Mouse (Mus musculus) thymus, postnatal 0 days (tissue): Measurements from ENCODE around the gene Olfr543. TPM values are rescaled to one million over a fixed set of nuclear protein-coding genes. Genes with fewer than 3 reads are reported as not detected.
"Not testable (repeated sequence)": the region's sequence is repeated elsewhere in the genome, so short reads cannot be mapped to it uniquely, and the experiment has no call there.

Source experiments
- DNase-seq: peaks from one replicate; pipeline ENCODE4 v3.0.0-alpha.2; 2015; ENCODE audit warnings: low spot score
- polyA plus RNA-seq: library from polyadenylated mRNA; unstranded; fragments of >200 nt; fragmentation: Nextera tagmentation; extraction: Ambion mirVana; gene quantifications from 2 replicates; pipeline ENCODE4 v1.2.1, GENCODE M21; 2015

The Olfr543 gene
- polyA plus RNA-seq = 0.14 and 0.34 TPM in 2 replicates

DNA sequence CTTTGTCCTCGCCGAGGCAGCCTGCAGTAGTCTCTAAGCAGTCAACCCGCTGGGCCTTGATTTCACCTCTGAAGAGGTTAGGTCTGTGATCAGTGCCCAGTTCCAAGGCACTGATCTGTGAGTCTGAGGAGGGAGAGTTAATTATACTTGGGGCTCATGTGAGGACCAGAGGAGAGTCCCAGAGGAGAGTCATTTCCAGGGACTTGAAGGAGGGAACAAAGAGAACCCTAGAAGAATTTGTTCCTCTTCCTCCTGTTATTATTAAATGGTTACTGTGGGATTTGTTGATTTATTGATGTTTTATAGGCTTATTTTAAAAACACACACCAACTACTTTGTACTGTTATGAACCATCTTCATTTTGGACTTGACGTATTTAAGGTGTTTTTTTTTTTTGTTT lies at the start of gene Olfr543:
TSS of gene Olfr543 (minus strand) at position 101 of the 400 bp plus-strand sequence.
- no peak for DNase-seq

DNA sequence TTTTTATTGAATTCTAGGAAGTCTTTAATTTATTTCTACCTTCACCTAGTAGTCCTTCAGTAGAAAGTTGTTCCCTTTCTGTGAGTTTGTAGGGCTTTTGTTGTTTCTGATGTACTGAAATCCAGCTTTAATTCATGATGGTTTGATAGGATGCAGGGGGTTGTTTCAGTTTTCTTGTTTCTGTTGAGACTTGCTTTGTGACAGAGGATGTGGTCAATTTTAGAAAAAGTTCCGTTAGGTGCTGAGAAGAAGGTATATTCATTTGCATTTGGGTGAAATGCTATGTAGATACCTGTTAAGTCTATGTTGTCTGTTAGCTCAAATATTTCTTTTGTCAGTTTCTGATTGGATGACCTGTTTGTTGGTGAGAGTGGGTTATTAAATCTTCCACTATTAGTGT lies 47.6 kb upstream of the Olfr543 start:
- peak; percentile 34 for DNase-seq

DNA sequence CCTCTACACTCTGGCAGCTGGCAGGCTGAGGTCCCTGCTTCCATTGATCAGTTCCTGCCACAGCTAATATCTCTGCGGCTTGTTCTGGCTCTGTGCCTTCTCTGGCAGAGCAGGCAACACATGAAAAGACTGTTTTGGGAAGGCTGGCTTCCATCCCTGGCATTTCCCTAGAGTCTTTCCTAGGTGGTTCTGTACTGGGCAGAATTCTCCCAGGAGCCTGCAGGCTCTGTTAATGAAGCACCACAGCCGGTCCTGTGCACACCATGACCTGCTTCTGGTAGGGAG lies 35.5 kb upstream of the Olfr543 start:
- DNase-seq = no peak

DNA sequence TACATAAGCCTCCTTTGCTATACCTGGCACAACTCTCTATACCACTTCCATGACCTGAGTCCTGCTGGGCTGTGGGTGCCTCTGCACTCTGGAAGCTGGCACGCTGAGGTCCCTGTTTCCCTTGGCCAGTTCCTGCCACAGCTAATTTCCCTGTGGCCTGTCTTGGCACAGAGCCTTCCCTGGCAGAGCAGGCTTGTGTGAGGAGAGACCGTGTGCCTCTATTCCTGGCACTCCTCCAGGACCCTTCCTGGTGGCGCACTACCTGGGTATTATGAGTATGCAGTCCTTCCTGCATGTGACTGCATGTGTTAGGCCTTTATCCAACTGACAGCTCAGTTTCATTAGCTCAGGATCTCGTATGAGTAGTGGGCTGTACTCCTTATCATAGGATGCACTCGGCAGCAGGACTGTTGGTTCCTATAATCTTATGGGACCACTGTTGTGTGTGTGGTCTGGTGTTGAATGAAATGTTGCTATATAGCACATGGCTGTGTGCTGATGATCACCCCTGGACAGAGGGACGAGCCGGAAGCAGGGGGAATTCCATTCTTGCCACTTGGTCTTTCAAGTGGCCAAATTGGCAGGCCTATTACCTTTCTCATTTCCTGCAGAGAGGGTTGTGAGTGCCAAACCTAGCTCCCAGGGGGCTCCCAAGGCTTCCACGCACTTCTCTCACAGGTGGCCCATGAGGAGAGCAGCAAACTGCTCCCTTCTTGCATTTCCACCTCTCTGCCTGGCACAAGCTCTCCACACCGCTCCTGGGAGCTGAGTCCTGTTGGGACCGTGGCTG lies 35.0 kb upstream of the Olfr543 start:
- DNase-seq = no peak

DNA sequence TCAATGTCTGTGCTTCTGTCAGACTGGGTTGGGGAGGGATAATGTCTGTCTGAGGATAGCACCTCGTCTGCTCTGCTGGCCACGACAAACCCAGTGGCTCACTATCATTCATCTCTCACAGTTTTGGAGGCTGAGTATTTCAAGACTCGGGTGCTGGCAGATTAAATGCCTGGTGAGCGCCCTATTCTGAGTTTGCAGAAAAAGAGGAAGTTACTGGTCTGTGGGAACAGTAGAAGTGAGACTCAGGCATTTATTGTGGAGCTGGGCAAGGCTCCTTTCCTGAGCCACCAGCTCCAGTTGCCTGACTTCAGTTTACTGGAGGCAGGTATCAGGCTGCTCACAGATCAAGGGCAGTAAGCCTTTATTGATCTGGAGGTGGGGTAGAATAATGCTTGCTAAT lies 32.7 kb upstream of the Olfr543 start:
- DNase-seq = no peak

DNA sequence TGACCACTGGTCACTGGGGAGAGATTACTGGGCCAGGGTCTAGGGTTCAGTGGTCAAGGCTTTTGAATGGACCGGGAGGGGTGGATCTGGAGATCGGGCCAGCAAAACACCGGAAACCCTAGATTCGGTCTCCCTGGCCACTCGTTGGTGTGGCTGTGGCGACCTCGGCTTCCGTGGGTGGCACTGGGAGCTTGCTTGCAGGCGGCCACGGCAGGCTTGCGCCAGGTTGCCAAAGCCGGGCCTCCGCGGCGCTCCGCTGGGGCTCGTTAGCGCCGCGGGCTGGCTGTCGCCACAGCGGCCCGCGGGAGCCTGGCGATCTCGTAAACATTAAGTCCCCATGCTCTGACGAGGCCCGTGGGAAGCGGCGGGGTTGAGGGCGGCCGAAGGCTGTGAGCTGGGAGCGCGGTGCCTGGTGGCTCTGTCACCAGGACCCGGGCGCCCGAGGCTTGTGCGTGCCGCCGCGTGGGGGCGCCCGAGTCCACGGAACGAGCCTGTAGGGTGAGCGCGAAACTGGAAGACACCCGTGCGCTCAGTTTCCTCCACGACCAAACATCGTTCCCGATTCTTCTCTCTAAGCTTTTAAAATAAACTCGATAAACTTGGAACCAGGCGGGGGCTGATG lies 31.4 kb upstream of the Olfr543 start:
- DNase-seq = peak; percentile 87

DNA sequence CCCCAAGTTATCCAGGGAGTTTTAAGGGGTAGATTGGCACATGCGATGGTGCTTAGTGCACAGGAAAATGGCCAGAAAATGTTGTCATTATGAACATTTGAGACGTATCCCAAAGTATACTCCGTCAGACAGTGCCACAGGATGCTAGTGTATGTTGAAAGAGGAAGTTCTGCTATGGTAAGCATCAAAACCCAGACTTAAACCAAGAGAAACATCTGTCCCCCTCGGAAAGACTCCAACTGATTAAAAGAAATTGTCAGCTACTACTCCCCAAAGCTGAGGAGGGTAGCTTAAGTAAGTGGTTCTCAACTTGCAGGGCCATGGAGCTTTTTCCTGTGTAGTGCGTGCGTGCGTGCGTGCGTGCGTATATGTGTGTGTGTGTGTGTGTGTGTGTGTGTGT lies 30.4 kb upstream of the Olfr543 start:
- no peak for DNase-seq

DNA sequence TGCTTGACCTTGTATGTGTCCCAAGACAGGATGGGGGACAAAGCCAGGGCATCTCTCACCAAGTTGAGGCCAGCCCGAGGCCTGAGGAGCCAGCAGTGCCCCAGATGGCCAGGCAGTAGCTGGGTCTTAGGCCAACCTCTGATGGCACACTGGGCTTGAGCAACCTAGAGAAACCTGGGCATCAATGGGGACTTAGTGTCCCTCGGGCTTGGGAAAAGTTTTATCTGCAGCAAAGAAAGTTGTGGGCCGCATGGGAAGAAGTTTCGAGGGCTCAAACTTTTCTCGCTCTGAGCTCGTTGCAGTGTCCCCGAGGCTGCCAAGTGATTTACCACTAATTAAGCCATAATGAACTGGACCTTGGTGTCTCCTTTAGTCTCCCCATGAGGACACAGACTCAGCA lies 28.2 kb upstream of the Olfr543 start:
- DNase-seq = no peak

DNA sequence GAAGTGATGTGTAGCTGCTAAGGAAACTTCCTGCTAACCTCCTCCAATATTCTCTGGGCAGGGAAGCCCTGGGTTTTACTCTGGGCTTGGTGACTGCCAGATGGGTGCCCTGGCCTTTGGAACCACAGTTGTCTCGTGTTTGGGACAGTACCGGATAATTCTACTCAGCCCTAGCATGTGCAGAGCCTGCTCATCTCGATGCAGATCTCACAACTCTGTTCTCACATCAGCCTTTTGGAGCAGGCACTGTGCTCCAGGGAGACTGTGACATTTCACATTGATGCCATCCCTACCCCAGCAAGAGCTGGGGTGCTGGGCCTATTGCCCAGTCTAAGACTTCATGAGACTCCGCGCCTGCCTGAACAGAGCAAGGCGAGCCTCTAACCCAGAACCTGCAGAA lies 27.2 kb upstream of the Olfr543 start:
- no peak for DNase-seq

DNA sequence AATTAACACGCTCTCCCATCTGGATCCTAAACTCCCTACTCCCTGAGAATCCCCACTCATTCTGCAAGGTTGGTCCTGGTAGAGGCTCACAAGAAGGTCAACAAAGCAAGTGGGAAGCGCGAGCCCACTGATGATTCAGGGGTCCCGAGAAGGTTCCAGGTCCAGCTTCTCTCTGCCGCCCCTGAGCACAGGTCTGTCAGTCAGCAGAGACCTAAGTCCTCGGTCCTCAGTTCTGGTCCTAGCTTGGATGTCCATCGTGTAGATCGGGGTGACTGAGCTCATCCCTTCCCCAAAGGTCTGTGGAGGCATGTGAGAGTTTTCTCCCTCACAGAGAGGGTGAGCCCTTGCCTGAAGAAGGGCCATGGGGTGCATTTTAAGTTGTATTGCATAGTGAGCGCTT lies 26.6 kb upstream of the Olfr543 start:
- no peak for DNase-seq

DNA sequence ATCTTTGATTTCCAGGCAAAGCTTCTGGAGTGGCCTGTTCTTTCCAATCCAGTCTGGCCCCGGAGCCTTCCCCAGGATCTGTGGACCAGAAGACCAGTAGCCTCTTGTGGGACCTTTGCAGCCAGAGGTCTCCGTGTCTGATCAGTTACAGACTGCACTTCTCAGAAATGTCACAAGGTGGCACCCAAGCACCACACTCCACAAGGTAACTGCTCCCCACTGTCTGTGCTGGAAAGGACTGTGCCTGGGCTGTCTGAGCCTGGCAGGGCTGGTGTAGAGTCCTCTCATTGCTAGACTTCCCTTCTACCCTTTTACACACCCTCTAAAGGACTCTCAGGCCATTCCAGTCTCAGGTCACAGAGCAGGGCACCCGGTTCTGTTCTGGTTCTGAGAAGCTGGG lies 25.4 kb upstream of the Olfr543 start:
- DNase-seq = peak; percentile 67

DNA sequence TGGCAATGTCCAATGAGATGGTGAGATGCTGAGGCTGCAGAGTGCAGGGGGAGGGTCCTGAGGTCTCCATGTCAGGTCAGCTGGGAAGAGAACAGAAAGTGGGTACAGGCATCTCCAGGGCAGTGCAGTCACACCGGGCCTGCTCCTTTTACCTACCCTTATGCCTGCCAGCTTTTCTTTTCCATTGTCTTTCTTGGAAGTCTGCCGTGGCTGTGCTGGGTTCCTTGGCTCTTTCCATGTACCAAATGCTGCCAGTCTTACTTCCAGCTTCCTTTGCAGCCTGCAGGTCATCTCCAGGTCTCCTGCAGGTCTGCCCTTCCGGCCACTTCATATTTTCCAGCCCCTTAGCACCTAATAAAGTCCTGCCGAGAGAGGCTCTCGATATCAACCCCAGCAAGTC lies 20.5 kb upstream of the Olfr543 start:
- DNase-seq = no peak

DNA sequence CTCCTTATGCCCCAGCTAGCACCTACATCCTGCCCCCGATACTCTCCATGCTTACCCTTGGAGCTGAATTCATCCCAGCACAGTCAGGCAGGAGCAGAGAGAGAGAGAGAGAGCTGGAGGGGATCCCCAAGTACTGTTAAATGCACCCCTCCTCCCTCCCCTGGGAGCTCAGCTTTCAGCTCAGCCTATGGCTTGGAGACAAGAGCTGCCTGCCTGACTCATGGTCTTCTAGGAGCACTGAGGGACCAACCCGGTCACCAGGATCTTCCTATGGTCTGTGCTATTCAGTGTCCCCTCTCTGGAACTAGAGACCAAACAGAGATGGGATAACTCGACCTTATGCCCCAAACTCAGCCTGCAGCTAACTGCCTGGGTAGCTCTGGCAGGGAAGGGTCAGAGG lies 18.0 kb upstream of the Olfr543 start, which contains the start of gene Olfr545:
TSS of gene Olfr545 (minus strand) at position 101 of the 400 bp plus-strand sequence.
- no peak for DNase-seq

DNA sequence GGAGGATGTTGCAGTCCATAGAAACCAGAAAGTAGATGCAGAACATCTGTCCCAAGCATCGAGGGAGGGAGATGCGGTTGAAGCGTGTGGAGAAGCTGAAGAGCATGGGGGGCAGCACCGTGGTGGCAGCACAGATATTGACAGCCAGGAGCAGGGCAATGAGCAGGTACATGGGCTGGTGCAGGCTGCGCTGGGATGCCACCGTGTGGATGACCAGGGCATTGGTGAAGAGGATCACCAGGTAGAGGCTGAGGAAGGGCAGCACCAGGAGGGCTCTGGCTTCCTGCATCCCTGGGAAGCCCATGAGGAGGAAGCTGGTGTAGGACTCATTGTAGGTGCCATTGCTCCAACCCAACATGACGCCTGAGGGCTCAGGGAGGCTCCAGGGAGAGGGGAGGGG lies 12.9 kb upstream of the Olfr543 start:
- not testable (repeated sequence) for DNase-seq

DNA sequence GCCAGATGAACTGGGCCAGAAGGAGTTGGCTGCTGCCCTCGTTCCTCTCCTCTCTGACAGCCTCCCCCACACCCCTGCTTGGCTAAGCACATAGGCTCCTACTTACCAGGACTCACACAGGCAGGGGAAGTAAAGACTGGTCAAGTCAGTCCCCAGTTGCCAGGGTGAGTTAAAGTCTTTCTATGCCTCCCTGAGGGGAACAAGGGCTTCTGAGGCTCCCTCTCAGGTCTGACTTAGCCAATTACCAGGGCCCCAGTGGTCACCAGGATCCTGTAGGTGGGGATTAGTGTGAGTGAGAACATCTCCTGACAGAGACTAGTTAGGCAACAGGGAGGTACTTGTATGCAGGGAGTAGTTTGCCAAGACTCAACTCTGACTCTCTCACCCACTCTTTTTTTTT lies 6.7 kb upstream of the Olfr543 start, which contains the start of gene Olfr544:
TSS of gene Olfr544 (minus strand) at position 153 of the 400 bp plus-strand sequence.
- no peak for DNase-seq

DNA sequence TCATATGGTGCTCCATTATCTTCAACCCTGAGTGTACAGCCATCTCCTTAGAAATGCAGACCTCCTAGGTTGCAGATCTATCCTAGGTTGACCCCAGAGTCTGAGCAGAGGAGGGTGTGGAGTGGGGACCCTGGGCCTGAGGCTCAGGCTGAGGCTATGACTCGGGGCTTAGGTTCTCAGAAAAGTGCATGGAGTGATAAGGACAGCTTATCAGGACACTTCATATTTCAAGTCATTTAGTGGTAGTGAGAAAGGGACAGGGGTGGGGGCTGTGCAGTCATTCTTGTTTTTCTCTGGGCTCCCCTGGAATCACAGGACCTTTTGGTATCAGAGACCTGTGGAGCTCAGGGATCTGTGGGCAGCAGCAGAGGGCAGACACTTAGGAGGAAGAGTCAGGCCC lies 4.6 kb upstream of the Olfr543 start:
- DNase-seq = no peak

DNA sequence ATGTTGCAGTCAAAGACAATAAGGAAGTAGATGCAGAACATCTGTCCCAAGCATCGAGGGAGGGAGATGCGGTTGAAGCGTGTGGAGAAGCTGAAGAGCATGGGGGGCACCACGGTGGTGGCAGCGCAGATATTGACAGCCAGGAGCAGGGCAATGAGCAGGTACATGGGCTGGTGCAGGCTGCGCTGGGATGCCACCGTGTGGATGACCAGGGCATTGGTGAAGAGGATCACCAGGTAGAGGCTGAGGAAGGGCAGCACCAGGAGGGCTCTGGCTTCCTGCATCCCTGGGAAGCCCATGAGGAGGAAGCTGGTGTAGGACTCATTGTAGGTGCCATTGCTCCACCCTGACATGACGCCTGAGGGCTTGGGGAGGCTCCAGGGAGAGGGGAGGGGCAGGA lies 3.3 kb upstream of the Olfr543 start:
- not testable (repeated sequence) for DNase-seq

DNA sequence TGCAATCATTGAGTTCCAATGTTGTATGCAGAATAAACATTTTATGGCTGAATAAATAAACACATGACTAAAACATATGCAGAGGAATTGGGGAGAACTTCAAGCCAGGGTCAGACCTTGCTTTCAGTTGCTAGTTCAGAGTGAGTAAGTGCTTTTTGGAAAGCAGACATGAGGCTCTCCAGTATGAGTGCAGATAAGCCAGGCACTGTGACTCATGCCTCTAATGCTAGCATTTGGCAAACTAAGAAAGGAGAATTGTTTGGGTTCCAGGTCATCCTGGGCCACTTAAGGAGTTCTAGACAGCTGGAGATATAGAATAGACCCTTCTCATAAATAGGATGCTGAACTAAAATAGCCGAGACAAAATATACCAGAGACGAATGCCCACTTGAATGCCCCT lies 2.2 kb upstream of the Olfr543 start:
- DNase-seq = no peak

DNA sequence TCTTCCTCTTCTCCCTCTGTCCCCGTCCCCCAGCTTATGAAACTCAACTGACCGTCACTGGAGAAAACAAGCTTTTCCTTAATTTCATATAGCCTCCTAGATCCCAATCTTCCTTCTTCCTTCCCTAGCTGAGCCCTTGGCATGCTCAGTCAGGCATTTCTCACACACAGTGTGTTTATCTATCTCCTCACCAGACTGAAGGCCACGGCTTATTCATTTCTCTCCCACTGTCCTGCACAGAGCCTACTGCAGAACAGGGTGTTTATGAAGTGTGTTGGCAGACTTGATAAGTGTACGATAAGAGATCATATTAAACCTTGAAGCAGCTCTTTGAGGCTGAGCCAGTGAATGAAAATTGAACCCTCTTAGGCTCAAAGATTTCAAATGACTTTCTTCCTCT lies 658 bp downstream of the Olfr543 start:
- no peak for DNase-seq

DNA sequence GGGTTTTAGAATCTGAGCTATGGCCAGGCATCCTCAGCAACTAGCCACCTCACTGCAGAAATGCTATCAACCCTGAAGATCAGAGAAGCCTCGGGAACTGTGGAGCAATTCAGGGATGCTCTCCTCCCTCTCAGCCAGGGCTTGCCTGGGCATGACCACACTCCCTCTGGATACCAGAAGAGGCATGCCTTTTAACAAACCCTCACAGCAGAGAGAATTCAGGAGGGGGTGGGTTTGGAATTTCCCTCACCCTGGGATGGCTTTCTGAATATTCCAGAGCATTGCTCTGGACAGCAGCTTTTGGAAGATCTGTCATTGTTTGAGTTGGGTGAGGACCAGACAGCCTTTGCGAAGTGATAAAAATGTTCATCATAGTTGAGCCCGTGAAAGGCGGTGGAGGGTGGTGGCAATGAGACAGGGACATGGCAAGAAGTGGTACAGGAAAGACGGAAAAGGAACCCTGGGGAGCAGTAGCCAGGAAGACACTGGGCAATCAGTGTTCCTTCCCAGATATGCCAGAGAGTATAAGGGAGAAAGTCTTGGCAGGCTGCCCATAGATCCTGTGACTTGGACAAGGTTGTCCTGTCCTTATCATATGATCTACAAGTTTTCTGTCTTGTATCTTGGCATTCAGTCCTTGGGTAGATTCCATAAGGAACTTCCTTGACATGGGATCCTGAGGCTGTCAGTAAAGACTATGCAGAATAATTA lies 2.0 kb downstream of the Olfr543 start:
- DNase-seq = no peak

DNA sequence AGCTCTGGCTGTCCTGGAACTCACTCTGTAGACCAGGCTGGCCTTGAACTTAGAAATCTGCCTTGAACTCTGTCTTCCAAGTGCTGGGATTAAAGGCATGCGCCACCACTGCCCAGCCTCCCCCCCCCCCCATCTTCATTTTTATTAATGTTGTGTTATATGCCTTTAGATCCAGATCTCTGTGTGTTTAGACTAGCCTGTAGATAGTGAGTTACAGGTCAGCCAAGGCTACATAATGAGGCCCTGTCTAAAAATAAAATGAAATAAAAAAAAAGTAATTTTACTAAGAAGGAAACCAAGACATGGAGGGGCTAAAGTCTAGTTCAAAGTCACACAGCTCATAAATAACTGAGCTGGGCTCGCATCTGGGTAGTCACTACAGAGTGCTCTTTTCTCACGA lies 2.6 kb downstream of the Olfr543 start:
- DNase-seq = no peak

DNA sequence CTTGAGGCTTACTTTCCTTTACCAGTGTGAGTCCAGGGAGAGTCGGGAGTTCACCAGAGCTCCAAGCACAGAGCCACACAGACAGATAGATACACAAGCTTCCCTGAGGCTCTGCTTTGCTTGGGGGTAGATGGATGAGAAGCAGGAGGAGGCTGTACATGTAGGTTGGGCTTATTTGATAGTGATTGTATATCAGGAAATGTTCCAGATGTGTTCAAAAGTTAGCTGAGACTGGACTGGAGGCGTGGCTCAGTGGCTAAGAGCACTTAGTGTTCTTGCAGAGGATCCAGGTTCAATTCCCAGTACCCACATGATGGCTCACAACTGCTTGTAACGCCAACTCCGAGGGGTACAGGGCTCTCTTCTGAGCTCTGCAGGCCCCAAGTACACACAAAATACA lies 3.1 kb downstream of the Olfr543 start:
- DNase-seq = no peak

DNA sequence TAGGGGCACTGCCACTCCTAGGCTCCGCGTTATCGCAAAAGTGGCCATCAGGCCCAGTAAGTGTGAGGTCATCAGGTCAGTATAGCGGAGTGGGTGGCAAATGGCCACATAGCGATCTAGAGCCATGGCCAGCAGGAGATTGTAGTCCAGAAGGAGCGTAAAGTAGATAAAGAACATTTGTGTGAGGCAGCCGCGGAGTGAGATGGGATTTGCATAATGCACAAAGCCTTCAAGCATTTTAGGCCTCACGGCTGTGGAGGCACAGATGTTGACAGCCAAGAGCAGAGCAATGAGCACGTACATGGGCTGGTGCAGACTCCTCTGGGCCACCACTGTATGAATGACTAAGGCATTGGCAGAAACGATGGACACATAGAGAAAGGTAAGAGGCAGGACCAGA lies 4.1 kb downstream of the Olfr543 start:
- no peak for DNase-seq
